Mouse (Mus musculus) E14TG2a.4 (cell line): ENCODE measurements around the gene Bag1.

Source experiments
- CTCF ChIP-seq: conservative IDR thresholded peaks from 2 replicates; pipeline ENCODE4 v1.5.1; 2014; ENCODE audit warnings: low read length
- NANOG ChIP-seq: IDR thresholded peaks from 2 replicates; pipeline ENCODE4 v1.6.1; 2014; ENCODE audit warnings: borderline replicate concordance, low read length, mixed read lengths

DNA sequence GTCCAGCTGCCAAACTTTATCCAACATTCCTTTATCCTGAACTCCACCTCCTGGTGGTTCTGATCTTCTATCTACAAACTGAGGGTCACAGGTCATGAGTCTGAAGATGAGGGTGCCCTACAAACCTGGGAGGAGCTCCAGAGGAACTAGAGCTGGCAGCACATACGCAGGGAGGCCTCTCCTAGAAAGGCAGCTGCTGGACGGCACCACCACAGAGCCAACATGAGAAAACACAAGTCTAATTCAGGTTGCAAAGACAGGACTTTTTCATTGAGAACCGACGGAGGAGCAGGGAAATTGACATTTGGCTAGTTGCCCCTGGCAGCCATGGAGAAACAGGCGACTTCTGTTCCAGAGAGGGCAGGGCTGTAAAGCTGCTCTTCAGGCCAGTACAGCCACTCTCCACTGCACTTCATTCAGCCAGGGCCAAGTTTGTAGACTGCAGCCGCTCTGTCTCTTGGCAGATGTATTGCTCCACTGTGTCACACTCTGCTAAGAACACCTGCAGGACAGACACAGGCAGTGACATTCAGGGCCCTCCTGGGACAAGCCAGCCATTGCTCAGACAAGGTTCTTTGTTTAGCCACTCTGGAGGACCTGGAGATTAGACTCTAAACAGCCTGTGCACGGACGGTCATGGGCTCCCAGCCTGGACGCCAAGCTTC lies 11.8 kb downstream of the Bag1 start:
- TF ChIP-seq CTCF (no peak), NANOG (no peak)
